Mouse (Mus musculus): ENCODE results near the gene Gm20822.
"Not testable (repeated sequence)": the region's sequence is repeated elsewhere in the genome, so short reads cannot be mapped to it uniquely, and the experiment has no call there.

Gene Gm20822

GRCm38 (mm10) chrY:15884671-15885070, at the start of gene Gm20822:
Gm20822 (minus strand) TSS chrY:15884771.
- DNase-seq (ENCODE audit: low spot score): not testable (repeated sequence)

All from ovary, adult 18-20 months (tissue).